Mouse (Mus musculus) small intestine, adult 2 months (tissue): ENCODE measurements at regions not wholly inside any gene's neighbourhood (a gene's known extent, or its start where the extent isn't known, plus 50 kb on each side); places are given as distances from the start of the nearest gene placed in this dataset.

ENCODE experiments used
- CTCF ChIP-seq: fragments of 200-500 bp; IDR thresholded peaks from 2 replicates; pipeline ENCODE4 v1.5.1; 2012; ENCODE audit warnings: low read depth, mild to moderate bottlenecking, control low read depth, inconsistent platforms, low read length, moderate library complexity, mixed read lengths; ENCODE audit not compliant: insufficient replicate concordance, insufficient read length; ENCODE audit errors: extremely low read depth
- POLR2A ChIP-seq: fragments of 200-500 bp; IDR thresholded peaks from 2 replicates; pipeline ENCODE4 v1.6.1; 2012; ENCODE audit warnings: low read depth, mild to moderate bottlenecking, control low read depth, inconsistent platforms, low read length, moderate library complexity

DNA sequence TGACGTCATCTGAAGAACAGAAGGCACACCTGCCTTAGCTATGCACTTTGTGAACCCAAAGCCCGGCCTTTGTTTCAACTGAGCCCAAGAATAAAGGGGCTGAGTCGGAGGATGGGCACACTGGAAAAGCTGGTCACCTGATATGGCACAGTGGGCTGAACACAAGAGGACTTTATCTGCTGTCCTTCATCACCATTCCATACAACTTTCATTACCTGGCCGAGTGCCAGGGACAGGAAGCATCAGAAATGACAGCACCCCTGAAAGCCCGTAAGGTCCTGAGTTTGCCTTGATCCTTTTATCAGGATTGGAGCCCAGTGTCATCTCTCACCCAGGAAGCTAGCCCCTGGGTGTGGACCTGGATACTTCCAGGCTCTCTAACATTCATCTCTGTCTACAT lies 126.1 kb upstream of the Arntl start:
- no peak for TF ChIP-seq POLR2A
- no peak for TF ChIP-seq CTCF
